Mouse (Mus musculus) right cerebral cortex, postnatal 14 days (tissue): Measurements from ENCODE around the gene Zfp433.
"Not testable (repeated sequence)": the region's sequence is repeated elsewhere in the genome, so short reads cannot be mapped to it uniquely, and the experiment has no call there.

ENCODE experiments used
- DNase-seq: peaks from one replicate; pipeline ENCODE4 v3.0.0; 2022

Zfp433 gene

GRCm38 (mm10) chr10:81704531-81705301 lies at the start of gene Zfp433:
Gene Zfp433 (plus strand): TSS chr10:81704825.
- DNase-seq = not testable (repeated sequence)

- no peak for DNase-seq
Observed at GRCm38 (mm10) chr10:81655178-81655577, 49.4 kb upstream of the Zfp433 start.

DNA sequence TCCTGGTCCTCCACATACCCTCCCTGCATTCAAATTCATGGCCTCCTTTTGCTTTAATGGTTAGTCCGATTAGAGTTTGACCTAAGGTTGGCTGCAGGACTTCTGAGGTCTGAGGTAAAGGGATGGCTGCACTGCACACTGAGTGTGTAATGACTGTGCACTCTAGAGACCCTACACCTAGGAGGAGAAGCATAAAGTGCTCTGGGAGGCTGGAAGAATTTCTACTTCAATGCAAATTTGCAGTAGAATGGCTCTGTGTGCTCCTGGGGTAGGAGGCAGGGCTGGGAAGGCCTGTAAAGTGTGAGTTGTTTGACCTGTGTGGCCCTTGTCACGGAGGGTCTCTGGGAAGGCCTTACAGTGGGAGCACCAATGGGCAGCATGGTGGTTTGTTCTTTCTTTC lies 48.5 kb upstream of the Zfp433 start:
- no peak for DNase-seq

DNA sequence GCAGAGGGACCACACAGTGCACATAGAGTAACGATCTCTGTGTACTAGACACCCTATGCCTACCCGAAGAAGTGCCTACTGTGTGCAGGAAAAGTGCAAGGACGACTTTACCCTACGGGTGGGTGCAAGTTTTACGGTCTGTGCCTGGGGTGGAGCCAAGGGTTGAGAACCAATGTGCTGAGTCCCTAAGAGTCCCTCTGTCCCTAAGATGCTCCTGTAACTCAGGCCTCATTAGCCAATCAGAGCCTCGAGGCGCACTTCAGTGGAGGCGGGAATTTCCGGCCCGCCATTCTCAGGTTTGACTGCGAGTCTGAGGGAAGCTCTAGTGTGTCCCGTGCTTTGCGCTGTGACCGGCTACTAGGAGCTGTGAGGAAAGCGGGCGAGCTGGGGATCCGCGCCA lies 17.5 kb upstream of the Zfp433 start:
- not testable (repeated sequence) for DNase-seq

DNA sequence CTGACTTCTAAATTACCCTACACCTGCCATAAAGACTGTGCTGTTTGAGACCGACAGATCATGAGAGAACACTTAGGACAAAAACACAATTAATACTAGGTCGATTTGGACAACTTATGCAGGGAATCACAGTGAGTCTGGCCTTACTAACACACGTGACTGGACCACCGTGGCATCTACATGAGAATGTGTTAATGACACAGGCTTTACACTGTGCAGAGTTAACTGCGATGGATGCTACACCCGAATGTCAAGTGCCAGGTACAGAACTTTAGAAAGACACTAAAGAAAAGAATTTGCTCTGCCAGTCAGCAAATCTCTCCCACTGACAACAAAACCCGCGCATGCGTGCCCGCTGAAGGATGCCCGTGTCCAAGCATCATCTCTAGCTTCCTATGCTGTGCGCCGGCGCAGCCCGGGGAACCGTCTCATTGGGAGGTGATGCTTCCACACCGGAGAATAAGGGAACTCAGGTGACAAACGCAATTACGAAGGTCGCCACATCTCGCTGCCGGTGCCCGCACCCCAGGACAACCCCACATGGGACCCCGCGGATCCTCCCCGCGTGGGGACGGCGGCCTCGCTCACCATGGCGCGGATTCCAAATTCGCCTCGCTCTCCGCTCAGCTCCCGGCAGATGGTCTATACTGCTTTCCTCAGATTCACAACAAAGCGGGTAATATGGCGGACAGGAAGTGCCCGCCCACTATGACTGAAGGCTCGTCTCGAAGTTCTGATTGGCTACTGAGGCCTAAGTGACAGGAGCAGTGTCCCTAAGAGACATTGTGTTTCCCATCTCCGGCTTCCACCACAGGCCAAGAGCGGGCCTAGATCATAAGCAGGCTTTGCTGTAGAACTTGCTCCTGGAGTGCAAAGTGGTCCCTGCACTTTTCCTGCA lies 66.1 kb downstream of the Zfp433 start, which contains the start of gene Gm3055:
TSS of gene Gm3055 (minus strand) at position 656 of the 898 bp plus-strand sequence.
- DNase-seq = not testable (repeated sequence)

DNA sequence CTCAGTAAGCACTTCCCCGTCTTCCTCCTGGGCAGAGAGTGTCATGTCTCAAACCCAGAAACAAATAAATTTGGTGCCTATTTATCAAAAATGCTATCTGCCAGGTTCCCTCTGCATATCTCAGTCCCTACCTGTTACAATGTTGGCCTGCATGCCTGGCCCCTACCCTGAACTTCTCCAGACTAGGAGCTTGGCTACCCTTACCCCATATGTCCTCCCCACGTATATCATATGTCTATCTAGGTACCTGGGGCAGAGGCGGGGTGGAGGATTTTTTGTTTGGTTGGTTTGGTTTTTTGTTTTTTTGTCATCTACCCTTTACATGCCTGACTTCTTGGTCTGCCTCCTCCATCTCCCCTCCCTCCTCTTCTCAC lies 66.8 kb downstream of the Zfp433 start:
- DNase-seq = not testable (repeated sequence)
